Mouse (Mus musculus): Measurements from ENCODE around the gene Mipol1. TPM values are rescaled to one million over a fixed set of nuclear protein-coding genes. Genes with fewer than 3 reads are reported as not detected.

Gene Mipol1
- total and polyA plus RNA-seq, 3 experiments, result 6.4 to 10.4 (median 6.6) TPM

DNA sequence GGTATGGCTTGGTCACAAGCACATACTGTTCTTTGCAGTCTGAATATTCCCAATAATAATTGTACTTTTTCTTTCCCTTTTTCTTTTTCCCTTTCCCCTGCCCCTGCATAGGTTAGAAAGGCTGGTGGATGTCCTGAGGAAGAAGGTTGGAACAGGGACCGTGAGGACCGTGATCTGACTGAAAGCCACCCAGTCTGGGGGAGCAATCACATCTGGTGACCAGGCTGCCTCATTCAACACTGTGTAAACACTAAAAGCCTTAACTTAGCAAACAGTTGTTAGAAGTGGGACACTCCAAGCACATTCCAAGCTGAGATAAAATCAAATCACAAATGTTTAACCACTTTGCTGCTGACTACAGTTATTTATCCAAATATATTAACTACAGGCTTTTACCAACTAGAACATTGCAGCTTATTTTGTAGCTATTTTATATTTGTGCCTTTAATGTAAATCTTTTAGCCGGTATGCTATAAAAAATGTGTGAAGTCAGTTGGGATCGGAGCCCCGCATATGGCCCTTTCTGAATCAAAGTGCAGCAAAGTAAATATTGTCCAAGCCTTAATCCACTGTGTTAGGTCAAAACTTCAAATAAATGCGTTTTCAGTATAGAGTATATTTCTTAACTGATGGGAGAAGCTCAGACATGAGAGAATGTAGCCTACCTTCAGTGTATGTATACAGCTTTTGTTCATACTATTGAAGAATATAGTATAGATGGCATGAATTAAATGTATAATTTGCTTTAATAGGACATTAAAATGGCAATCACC lies 266.3 kb downstream of the Mipol1 start:
- Histone ChIP-seq H3K79me2 (replicated peaks; ENCODE audit: control insufficient read depth, extremely low read depth, insufficient read depth, poor library complexity, severe bottlenecking) (no peaks in the 10 kb centered on the region), H3K9ac (ENCODE audit: insufficient read depth, low read depth) (no peak overlapping the region), H3K27ac (ENCODE audit: insufficient read depth, low read depth) (no peak overlapping the region), H3K36me3 (replicated peaks in 1 of 2; ENCODE audit: control insufficient read depth in 1 of 2, insufficient read depth in 1 of 2, low read length in 1 of 2) (no peaks in the 10 kb centered on the region), H3K4me2 (ENCODE audit: insufficient read depth, low read depth, poor library complexity, severe bottlenecking) (no peak overlapping the region), H3K4me3 (replicated peaks in 1 of 3; ENCODE audit: low read depth in 2 of 3, low read length in 2 of 3, poor library complexity in 1 of 3) (no peak overlapping the region), H3K9me3 (replicated peaks; ENCODE audit: low read length) (no peaks in the 10 kb centered on the region), H3K4me1 (ENCODE audit: control insufficient read depth in 1 of 2, insufficient read depth in 2 of 2) (no peaks in the 10 kb centered on the region), H3K27me3 (replicated peaks) (no peaks in the 10 kb centered on the region)
- no peak for DNase-seq (ENCODE audit: extremely low read depth)
- TF ChIP-seq MAZ (IDR thresholded peaks at IDR 0.05; ENCODE audit: low read depth, low read length) (no peak), NELFE (IDR thresholded peaks at IDR 0.05; ENCODE audit: low read depth, low read length) (no peak), USF1 (IDR thresholded peaks at IDR 0.05; ENCODE audit: low read depth, low read length) (no peak), JUND (conservative IDR thresholded peaks at IDR 0.05; ENCODE audit: low read depth, low read length) (no peak), CHD2 (IDR thresholded peaks at IDR 0.05; ENCODE audit: low read length) (no peak), POLR2A (IDR thresholded peaks at IDR 0.05; ENCODE audit: low read depth, low read length) (no peak), USF2 (conservative IDR thresholded peaks at IDR 0.05; ENCODE audit: low read depth, low read length) (no peak), RAD21 (IDR thresholded peaks at IDR 0.05; ENCODE audit: low read depth, low read length) (no peak), KAT2A (IDR thresholded peaks at IDR 0.05; ENCODE audit: insufficient replicate concordance, low read length) (no peak)
- in situ Hi-C loops (cut with MboI; ENCODE audit: low pct_ligation_motif_present, low pct_unique_long_range_greater_than_20kb, low sequenced_read_pairs) (no loop called here), dilution Hi-C loops (cut with MboI; ENCODE audit: extremely low pct_ligation_motif_present, extremely low pct_unique_long_range_greater_than_20kb, low sequenced_read_pairs) (no loop called here)

DNA sequence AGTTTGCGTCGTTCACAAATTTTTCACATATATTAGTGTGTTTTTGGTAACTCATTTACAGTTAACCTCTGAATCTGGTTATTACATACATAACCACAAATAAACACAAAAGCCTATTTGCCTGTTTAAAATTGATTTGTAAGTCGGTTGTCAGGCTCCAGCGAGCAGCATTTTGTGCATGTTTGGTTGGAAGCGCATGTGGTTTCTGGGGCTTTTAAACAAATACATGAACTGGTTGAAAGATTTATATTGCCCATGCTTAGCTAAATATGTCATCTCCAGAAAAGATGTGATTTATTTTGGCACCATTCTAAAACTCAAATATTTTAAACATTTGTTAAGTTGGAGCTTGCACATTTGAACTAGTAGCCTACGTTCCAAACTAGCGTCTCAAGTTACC lies 270.0 kb downstream of the Mipol1 start:
- Histone ChIP-seq H3K27me3 (replicated peaks) (no peaks in the 10 kb centered on the region), H3K4me1 (ENCODE audit: control insufficient read depth in 1 of 2, insufficient read depth in 2 of 2) (peaks cover 0 to 1% of the 10 kb centered on the region in 2 experiments; a peak in 1 of 4 replicates), H3K79me2 (replicated peaks; ENCODE audit: control insufficient read depth, extremely low read depth, insufficient read depth, poor library complexity, severe bottlenecking) (no peaks in the 10 kb centered on the region), H3K36me3 (replicated peaks in 1 of 2; ENCODE audit: control insufficient read depth in 1 of 2, insufficient read depth in 1 of 2, low read length in 1 of 2) (no peaks in the 10 kb centered on the region), H3K4me3 (replicated peaks in 1 of 3; ENCODE audit: low read depth in 2 of 3, low read length in 2 of 3, poor library complexity in 1 of 3) (no peak overlapping the region), H3K9ac (ENCODE audit: insufficient read depth, low read depth) (no peak overlapping the region), H3K9me3 (replicated peaks; ENCODE audit: low read length) (no peaks in the 10 kb centered on the region), H3K4me2 (ENCODE audit: insufficient read depth, low read depth, poor library complexity, severe bottlenecking) (no peak overlapping the region), H3K27ac (ENCODE audit: insufficient read depth, low read depth) (no peak overlapping the region)
- DNase-seq (ENCODE audit: extremely low read depth), result no peak
- dilution Hi-C loops (cut with MboI; ENCODE audit: extremely low pct_ligation_motif_present, extremely low pct_unique_long_range_greater_than_20kb, low sequenced_read_pairs), result no loop called here
- in situ Hi-C loops (cut with MboI; ENCODE audit: low pct_ligation_motif_present, low pct_unique_long_range_greater_than_20kb, low sequenced_read_pairs), result no loop called here
- TF ChIP-seq MAX (IDR thresholded peaks at IDR 0.05; ENCODE audit: low read length), result no peak
- TF ChIP-seq IRF4 (IDR thresholded peaks at IDR 0.05; ENCODE audit: low read depth, low read length), result no peak
- no peak for TF ChIP-seq CTCF (conservative IDR thresholded peaks at IDR 0.05 in 1 of 2, IDR thresholded peaks at IDR 0.05 in 1 of 2; ENCODE audit: low read depth in 2 of 2, low read length in 2 of 2)
- TF ChIP-seq GABPA (IDR thresholded peaks at IDR 0.05; ENCODE audit: insufficient replicate concordance, low read depth, low read length), result no peak
- TF ChIP-seq USF2 (conservative IDR thresholded peaks at IDR 0.05; ENCODE audit: low read depth, low read length), result no peak
- TF ChIP-seq JUN (IDR thresholded peaks at IDR 0.05; ENCODE audit: insufficient read depth, low read depth, low read length), result no peak
- no peak for TF ChIP-seq BHLHE40 (IDR thresholded peaks at IDR 0.05; ENCODE audit: low read depth, low read length)
- no peak for TF ChIP-seq CHD1 (IDR thresholded peaks at IDR 0.05; ENCODE audit: low read depth, low read length)
- no peak for TF ChIP-seq NRF1 (IDR thresholded peaks at IDR 0.05; ENCODE audit: low read depth, low read length)
- no peak for TF ChIP-seq PAX5 (IDR thresholded peaks at IDR 0.05; ENCODE audit: low read length)
- TF ChIP-seq JUND (conservative IDR thresholded peaks at IDR 0.05; ENCODE audit: low read depth, low read length), result no peak
- no peak for TF ChIP-seq USF1 (IDR thresholded peaks at IDR 0.05; ENCODE audit: low read depth, low read length)
